Mouse (Mus musculus): ENCODE results near the gene Zfp617. TPM values are rescaled to one million over a fixed set of nuclear protein-coding genes. Genes with fewer than 3 reads are reported as not detected.
"Not testable (repeated sequence)": the region's sequence is repeated elsewhere in the genome, so short reads cannot be mapped to it uniquely, and the experiment has no call there.

Zfp617 gene
- 10 to 100 TPM; 25.2 to 31.4 TPM for total RNA-seq (2021)
- long read RNA-seq, experiment 1, partial matches to known transcripts, result 1 of 17 reads
- long read RNA-seq, experiment 1, other reads (novel, unspliced or antisense), result 15 of 17 reads
- long read RNA-seq, experiment 2, partial matches to known transcripts, result 0 of 18 reads
- long read RNA-seq, experiment 2, other reads (novel, unspliced or antisense), result 16 of 18 reads

DNA sequence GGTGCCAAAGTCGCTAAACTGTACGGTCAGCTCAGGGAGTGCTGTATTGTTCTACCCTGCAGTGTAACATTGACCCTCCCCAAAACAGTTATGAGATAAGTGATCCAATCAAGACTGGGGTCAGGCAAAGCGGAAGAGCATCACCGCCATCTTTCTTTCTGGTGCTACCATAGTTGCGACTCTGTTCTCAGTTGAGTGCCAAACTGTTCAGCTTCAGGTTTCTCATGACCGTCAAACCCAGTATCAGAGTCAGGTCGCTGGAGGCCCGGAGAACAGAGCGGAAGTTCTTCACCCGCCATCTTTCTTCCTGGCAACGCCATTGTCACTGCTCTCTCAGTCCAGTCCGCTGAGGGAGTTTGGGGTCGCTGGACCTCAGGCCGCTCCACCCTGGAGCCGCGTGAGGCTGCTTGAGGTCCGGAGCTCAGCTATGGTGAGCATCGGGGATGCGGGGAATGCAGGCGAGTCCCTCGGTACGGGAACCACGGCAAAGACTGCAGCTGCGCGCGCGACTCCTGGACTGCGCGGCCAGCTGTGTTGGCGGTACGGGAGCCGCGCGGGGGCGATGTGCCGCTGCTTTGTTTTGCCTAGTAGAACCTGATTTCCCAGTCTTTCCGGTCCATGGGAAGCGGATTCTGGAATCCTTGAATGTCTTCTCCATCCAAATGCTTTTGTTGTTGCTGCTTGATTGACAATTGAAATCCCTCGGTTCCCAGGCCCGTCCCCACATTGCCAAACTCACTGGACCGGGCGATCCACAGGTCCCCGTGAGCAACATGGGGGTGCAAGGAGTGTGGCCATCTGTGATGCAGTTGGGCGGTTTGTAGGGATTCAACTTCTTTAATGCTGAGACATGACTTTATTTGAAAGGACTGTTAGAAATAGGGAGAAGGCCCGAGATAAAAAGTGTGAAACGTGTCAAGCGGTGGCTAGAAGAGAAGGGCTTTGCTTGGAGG, at the start of gene Zfp617, which contains the start of gene Zfp882:
Zfp617 (plus strand) TSS at position 327 of the 953 bp plus-strand sequence.
Zfp882 (plus strand) TSS at position 300 of the 953 bp plus-strand sequence.
- peak; percentile 93 to 94 for DNase-seq (ENCODE audit: low spot score in 2 of 2)

DNA sequence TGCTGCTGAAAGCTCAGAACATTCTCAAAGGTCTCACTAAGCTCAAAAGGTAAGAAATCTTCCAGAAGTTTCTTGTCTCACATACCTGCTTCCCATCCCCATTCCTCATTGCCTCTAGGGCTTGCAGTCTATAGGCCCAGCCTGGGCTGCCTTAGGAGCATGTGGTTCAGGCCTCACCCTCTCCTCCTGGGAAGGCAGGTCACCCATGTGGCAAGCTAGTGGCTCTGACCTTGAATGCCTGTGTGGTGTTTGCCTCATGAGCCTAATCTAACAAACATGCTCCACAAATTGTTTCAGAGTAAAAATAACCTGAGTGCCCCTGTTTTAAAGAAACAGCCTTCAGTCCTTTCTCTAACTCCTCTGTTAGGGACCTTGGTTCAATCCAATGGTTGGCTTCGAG, 46.9 kb upstream of the Zfp617 start:
- DNase-seq (ENCODE audit: low spot score in 2 of 2), result not testable (repeated sequence)

DNA sequence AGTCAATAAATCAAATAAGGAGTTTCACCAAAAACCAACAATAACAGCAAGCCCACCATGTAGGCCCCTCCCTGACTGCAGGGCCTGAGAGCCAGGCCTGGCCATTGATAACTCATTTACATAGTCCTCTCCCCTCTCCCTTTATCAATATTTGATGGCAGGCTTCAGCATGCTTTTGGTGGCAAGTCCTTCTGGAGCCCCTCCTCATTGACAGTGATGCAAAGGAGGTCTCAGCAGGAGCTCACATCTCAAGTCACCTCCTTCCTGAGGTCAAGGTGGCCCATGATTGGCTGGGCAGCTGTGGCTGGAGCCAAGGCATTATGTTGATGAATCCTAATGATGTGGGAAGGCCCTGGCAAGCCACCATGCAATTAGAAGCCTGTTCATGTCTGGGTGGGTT, 46.4 kb upstream of the Zfp617 start:
- not testable (repeated sequence) for DNase-seq (ENCODE audit: low spot score in 2 of 2)

- DNase-seq (ENCODE audit: low spot score in 2 of 2), result peak; percentile 66 to 74
Observed at GRCm38 (mm10) chr8:71881618-71882274, 26.7 kb upstream of the Zfp617 start, which contains the start of gene Zfp709. TSS of gene Zfp709 (plus strand) at chr8:71882019.

DNA sequence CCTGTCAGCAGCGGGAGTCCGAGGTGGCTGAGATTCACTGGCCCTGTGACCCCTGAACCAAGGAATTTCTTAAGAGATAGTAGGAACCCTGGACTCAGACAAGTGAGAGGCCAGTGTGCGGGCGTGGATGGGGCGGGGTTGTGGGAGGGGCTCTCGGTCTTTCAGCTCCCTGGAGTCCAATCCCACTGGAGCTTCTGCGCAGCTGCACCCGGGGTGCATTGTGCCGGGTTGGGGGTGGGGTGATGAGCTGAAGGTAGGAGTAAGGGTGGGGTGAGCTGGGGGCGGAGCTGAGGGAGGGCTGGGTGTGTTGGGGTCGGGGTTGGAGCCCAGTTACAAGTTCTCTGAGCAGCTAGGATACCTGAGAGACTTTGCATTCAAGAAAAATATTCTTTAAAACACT, 7.8 kb upstream of the Zfp617 start:
- not testable (repeated sequence) for DNase-seq (ENCODE audit: low spot score in 2 of 2)

DNA sequence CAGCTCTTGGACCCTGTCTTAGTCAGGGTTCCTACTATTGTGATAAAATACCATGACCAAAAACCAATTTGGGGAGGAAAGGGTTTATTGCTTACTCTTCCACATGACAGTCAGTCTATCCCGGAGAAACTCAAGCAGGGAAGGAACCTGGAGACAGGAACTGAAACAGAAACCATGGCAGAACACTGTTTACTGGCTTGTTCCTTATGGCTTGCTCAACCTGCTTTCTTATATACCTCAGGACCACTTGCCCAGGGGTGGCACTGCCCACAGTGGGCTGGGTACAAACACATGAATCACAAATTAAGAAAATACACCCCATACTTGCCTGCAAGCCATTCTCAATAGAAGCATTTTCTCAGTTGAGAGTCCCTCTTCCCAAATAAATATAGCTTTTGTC, 5.4 kb upstream of the Zfp617 start:
- not testable (repeated sequence) for DNase-seq (ENCODE audit: low spot score in 2 of 2)

GRCm38 (mm10) chr8:71906809-71907208, 1.6 kb upstream of the Zfp617 start:
- DNase-seq (ENCODE audit: low spot score in 2 of 2), result no peak

DNA sequence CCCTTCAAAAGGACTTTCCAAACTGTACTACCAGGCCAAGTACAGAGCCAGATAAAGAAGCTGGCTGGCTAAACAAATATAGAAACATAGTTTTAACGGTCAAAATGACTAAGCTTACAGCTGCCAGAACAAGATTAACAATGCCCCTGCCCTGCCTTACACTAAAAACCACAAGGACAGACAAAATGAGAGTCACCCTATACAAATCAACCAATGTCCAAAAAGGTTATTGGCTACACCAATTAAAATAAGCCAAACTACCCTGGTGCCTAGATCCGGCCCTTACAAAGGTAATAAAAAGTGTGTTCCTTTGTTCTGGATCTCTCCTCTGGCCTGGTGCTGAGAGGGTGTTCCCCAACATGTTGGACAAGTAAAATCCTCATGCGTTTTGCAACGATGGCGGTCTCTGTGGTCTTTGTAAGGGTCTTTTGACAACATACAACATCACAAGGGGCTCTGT, 607 bp upstream of the Zfp617 start:
- no peak for DNase-seq (ENCODE audit: low spot score in 2 of 2)

DNA sequence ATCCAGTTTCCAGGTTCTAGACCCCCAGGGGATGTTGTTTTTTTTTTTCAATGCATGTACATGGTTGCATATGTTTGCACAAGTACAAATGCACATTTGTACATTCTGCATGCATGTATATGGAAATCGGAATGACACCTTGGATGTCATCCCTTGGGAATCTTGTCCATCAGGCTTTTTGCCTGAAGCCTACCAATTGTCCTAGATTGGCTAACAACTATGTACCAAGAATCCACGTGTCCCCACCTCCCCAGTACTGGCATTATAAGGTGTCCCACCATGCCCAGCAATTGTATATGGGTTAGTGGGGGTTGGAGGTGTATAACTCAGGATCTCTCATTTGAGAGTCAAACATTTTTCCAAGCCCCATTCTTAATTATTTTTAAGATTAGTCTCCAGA, 3.9 kb downstream of the Zfp617 start:
- DNase-seq (ENCODE audit: low spot score in 2 of 2), result no peak

DNA sequence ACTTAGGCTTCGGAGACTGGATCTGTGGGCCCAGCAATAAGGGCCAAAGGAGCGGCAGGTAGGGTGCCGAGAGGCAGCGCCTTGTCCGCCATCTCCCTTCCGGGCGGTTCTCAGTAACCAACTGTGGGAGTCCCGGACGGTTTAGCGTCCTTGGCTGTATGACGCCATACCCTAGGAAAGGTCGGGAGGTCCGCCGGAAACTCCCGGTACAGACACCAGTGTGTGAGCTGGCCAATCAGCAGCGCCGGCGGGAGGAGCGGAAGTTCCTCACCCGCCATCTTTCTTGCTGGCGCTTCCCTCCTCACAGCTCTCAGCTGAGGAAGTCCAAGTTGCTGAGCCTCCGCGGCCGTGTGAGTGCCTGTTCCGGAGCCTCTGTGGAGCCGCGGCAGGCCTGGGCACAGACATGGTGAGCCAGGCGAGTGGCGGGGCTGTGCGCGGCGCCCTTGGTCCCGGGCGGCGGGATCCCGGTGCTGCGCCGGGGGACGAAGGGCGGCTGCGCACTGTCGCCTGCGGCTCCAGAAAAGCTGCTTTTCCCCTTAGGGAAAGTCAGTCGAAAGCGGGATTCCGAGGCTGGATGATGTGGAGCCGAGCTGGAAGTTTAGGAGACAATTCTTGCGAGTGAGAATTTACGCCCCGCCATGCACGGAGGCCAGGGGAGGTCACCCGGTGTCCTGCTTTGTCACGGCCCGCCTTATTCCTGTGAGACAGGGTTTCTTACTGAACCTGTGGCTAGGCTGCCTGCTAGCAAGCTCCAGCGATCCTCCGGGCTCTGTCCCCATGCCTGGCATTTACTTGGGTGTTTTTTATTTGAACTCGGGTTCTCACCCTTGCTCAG, 14.3 kb downstream of the Zfp617 start:
- DNase-seq (ENCODE audit: low spot score in 2 of 2), result peak; percentile 94 to 96

GRCm38 (mm10) chr8:71925791-71926190, 17.4 kb downstream of the Zfp617 start:
- DNase-seq (ENCODE audit: low spot score in 2 of 2), result no peak

GRCm38 (mm10) chr8:71926551-71926950, 18.1 kb downstream of the Zfp617 start:
- DNase-seq (ENCODE audit: low spot score in 2 of 2), result no peak

GRCm38 (mm10) chr8:71927779-71928178, 19.3 kb downstream of the Zfp617 start:
- DNase-seq (ENCODE audit: low spot score in 2 of 2), result peak in 1 of 2 experiments; percentile 42

DNA sequence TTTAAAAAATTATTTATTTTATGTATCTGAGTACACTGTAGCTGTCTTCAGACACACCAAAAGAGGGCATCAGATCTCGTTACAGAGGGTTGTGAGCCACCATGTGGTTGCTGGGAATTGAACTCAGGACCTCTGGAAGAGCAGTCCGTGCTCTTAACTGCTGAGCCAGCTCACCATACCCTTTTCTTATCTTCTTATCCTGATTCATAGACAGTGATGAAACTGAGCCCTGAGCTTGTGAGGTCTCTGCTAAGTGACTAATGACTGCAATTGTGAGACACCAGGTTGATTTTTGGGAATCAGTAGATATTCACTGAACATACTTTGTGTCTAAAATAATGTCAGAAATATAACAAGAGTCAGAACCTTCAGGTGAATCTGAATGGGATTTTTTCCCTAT, 29.6 kb downstream of the Zfp617 start:
- DNase-seq (ENCODE audit: low spot score in 2 of 2), result not testable (repeated sequence)

- no peak for DNase-seq (ENCODE audit: low spot score in 2 of 2)
Observed at GRCm38 (mm10) chr8:71940293-71941208, 32.1 kb downstream of the Zfp617 start.

GRCm38 (mm10) chr8:71941776-71942175, 33.3 kb downstream of the Zfp617 start:
- DNase-seq (ENCODE audit: low spot score in 2 of 2), result no peak

GRCm38 (mm10) chr8:71948624-71949023, 40.2 kb downstream of the Zfp617 start:
- no peak for DNase-seq (ENCODE audit: low spot score in 2 of 2)

GRCm38 (mm10) chr8:71950482-71951221, 42.2 kb downstream of the Zfp617 start, which contains the start of gene Zfp961:
TSS of gene Zfp961 (plus strand) at chr8:71951038.
- peak; percentile 99 for DNase-seq (ENCODE audit: low spot score in 2 of 2)
